Mouse (Mus musculus) cerebellum, adult 11 months (tissue): Measurements from ENCODE around the gene Gstt1.

Experiments used
- DNase-seq: peaks from one replicate; pipeline ENCODE4 v3.0.0; 2022

Gstt1 gene

DNA sequence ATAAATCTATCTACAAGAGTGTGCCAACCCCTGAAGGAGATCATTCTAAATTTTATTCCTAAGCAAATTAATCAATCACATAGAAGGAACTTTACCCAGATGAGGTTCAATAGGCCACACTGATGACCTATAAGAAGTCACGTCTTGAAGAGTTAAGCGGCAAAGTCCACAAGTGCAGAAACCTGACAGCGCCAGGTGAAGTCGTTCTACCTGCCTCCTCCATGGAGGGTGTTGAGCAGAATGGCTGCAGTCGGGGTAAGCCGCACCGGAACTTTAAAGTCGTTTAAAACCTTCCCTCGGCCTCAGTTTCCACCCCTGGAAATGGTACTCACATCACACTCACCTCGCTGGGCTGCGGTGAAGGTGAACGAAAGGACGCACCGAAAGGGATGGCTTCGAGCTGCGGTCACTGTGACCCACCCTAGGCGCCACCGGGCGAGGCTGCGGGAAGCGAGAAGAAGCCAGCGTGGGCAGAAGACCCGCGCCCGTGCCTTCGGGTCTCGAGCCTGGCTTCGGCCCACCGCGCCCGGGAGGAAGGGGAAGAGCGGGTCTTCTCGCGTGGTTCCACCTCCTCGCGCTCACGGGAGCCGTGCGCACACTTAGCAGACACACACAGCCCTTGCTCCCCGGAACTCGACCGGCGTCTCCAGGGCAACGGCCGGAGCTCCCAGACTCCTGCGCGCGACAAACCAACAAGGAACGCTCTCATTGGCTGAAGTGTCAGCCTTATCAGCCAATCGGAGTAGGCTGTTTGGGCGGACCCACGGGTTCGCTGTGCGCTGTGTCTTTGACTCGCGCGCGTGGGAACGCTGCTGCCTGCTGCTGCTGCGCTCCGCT, 34.5 kb downstream of the Gstt1 start, which contains the start of gene Cabin1:
TSS of gene Cabin1 (minus strand) at position 660 of the 837 bp plus-strand sequence.
- peak; percentile 95 for DNase-seq

DNA sequence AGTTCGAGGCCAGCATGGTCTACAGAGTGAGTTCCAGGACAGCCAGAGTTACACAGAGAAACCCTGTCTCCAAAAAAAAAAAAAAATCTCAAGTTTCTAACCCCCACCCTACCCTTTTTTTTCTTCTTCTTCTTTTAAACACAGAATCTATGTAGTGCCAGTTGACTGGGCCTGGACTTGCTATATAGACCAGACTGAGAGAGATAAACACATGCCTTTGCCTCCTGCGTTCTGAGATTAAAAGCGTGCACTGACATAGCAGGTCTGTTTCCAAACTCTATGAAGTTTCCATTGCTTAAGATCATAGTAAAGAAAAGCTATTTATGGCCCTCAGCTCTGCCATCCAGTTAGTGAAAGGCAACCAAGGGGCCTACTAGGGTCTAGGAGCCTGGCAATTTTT, 36.0 kb downstream of the Gstt1 start:
- DNase-seq, result no peak

DNA sequence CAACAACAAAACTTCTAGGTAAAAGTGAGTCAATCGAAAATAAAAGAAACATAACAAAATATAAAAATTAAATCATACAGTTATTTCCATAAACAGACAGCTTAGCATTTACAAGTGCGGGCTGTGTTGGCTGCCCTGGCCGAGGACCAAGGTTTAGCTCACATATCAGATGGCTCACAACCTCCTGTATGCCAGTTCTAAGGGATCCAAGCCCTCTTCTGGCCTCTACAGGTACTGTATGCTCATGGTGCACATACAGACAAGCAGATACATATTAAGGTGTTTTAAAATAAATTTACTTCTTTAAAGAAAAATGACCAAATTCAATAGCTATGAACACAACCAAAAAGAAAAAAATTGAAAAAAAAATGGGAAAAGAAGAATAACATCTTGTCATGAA, 38.1 kb downstream of the Gstt1 start:
- no peak for DNase-seq

DNA sequence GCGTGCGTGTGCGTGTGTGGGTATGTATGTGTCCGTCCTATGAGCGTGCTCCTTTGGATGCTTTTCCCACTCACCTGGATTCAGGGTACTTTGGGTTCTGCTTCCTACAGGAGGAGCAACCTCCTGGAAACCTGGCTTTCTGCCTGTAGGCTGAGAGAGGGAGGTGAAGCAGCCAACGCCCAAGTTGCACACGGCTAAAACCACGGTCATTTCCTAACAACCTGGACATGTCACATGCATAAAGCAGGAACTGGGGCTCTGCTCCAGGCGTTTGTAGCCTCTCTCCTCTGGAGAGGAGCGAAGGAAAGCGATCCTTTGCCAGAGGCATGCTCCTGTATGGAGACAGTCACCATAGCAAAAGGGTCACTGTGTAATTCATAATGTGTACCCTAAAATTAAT, 41.7 kb downstream of the Gstt1 start:
- DNase-seq, result no peak

DNA sequence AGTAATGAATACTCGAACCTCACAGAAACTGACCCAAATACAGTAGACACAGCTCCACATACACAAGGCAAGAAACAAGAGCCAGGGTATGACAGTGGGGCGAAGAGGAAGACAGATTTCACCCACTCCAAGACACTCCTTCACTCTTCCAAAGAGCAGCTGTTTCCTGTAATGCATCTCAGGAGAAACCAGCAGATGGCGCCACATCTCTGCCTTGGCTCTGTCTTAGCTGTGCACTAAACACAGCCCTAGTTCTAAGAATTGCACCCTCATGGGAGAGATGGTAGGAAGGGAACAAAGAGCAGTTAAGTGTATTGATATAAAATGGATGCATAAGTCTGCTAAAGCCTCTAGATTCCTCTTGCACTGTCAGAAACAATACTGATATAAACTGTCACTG, 54.4 kb downstream of the Gstt1 start:
- DNase-seq, result peak; percentile 79

DNA sequence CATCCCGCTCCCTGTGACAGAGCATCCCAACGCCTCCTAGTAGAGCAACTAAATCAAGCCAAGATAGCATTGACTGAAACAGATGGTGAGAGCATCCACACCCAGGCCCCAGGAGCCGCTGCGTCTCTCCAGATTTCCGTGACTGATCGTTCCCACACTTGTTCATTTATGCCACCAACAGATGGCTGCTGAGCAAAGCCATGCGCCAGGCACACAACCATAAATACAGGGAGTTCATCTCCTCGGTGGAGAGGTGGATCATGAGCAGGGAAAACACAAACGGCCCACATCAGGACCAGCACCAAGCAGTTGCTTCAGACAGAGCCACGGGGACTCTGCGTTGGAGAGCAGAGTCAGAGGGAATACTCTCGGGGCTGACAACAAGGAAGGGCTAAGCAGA, 55.0 kb downstream of the Gstt1 start:
- peak; percentile 51 for DNase-seq

DNA sequence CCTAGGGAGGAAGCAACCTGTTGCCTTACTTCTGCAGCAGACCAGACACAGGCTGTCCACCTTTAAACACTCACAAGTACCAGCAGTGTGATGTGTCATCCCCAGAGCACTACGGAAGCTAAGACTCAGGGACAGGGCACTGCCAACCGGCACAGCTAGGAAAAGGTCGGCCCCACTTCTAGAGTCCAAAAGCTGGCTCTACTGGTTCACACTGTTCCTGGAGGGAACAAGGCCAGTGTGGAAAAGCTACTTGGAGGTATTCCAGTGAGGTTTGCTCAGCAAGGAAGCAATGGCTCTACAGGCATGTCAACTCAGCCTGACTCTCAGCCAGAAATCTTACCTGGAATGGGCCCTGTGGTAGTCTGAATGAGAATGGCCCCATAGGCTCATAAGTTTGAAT, 57.5 kb downstream of the Gstt1 start:
- DNase-seq, result no peak
